Mouse (Mus musculus): Measurements from ENCODE around the gene Tspan15. TPM values are rescaled to one million over a fixed set of nuclear protein-coding genes. Genes with fewer than 3 reads are reported as not detected.

The Tspan15 gene
- polyA plus RNA-seq, 1 experiment from 2014 or later = 49.8 TPM

DNA sequence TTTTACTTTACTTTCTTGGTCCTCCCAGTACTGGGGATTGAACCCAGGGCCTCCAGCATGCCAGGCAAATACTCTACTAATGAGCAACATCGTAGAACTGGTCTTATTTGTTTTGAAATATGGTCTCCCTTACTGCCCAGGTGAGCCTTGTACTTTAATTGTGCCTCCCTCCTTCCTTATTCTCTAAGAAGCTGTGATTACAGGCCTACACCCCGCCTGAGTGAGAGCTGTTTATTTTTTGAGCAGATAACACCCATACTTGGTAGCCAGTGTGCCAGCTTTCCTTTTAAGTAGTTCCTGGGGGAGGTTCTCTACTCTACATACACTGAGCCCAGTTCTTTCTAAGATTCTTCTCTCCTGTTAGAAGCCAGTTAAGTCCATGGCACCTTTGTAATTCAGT, 33.2 kb upstream of the Tspan15 start:
- no peaks in the 10 kb centered on the region for H3K27me3 ChIP-seq (ENCODE audit: insufficient read depth, low read length)
- no peak overlapping the region for H3K4me3 ChIP-seq (replicated peaks; ENCODE audit: low read depth, low read length)
- no peaks in the 10 kb centered on the region for H3K4me1 ChIP-seq (replicated peaks; ENCODE audit: insufficient read depth, low read length)
- no peak overlapping the region for H3K4me2 ChIP-seq (ENCODE audit: low read length)
- no peak overlapping the region for H3K27ac ChIP-seq
- no peaks in the 10 kb centered on the region for H3K9me3 ChIP-seq (replicated peaks; ENCODE audit: low read length)
- no peak for ATAC-seq (replicated peaks; ENCODE audit: low FRiP score, low read depth)
- no peak overlapping the region for H3K9ac ChIP-seq (ENCODE audit: low read depth, low read length)
- WGBS = 69% methylated on average over 2 of the region's 2 CpGs
- no peaks in the 10 kb centered on the region for H3K36me3 ChIP-seq (ENCODE audit: insufficient read depth, low read length)
- no peak for DNase-seq (ENCODE audit: low spot score)
- TF ChIP-seq CTCF (IDR thresholded peaks at IDR 0.05; ENCODE audit: low read depth) = no peak

DNA sequence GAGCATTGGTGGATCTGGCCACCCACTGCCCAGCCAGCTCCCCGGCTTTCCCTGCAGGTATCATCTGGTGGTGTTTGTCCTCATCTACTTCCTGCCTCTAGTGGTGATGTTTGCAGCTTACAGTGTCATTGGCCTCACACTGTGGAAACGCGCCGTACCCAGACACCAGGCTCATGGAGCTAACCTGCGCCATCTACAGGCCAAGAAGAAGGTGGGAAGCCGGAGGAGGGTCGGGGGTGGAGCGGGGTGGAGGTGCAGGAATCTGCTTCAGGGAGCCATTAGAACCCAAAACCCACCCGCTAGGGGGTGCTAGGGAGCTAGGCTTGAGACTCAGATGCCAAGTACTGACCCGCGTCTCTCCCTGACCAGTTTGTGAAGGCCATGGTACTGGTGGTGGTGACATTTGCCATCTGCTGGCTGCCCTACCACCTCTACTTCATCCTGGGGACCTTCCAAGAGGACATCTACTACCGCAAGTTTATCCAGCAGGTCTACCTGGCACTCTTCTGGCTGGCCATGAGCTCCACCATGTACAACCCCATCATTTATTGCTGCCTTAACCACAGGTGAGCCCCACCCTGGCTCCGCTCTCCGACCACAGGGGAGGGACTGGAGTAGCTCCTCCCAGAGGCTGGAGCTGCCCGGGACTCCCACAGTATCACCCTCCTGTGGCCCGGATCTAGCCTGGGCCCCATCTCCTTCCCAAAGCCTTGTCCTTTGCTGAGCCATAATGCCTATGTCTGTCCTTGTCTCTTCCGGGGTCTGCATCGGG, 30.2 kb upstream of the Tspan15 start:
- Histone ChIP-seq H3K4me1 (replicated peaks; ENCODE audit: insufficient read depth, low read length) (no peaks in the 10 kb centered on the region), H3K4me3 (replicated peaks; ENCODE audit: low read depth, low read length) (no peak overlapping the region), H3K4me2 (ENCODE audit: low read length) (no peak overlapping the region), H3K9me3 (replicated peaks; ENCODE audit: low read length) (no peaks in the 10 kb centered on the region), H3K9ac (ENCODE audit: low read depth, low read length) (no peak overlapping the region), H3K36me3 (ENCODE audit: insufficient read depth, low read length) (no peaks in the 10 kb centered on the region), H3K27ac (no peak overlapping the region), H3K27me3 (ENCODE audit: insufficient read depth, low read length) (no peaks in the 10 kb centered on the region)
- 16% methylated on average over 18 of the region's 18 CpGs for WGBS
- DNase-seq (ENCODE audit: low spot score) (peak; percentile 93), ATAC-seq (replicated peaks; ENCODE audit: low FRiP score, low read depth) (peak; percentile 88)
- TF ChIP-seq CTCF (IDR thresholded peaks at IDR 0.05; ENCODE audit: low read depth) = peak; percentile 88

DNA sequence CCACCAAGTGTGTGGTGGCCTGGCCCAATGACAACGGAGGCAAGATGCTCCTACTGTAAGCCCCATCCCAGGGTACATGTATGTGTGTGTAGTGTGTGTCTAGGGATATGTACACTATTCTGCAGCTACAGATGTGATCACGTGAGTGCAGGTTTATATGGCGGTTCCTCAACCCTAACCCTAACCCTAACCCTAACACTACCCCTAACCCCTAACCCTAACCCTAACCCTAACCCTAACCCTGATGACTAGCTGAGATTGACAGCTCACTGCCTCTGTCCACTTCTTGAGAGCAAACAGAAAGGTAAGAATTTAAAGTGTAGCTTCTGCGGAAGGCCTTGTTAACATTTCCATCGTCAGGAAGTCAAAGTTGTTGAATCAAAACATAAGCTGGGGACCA, 27.2 kb upstream of the Tspan15 start:
- H3K4me1 ChIP-seq (replicated peaks; ENCODE audit: insufficient read depth, low read length) = no peaks in the 10 kb centered on the region
- no peaks in the 10 kb centered on the region for H3K27me3 ChIP-seq (ENCODE audit: insufficient read depth, low read length)
- WGBS = 91% methylated on average over 5 of the region's 5 CpGs
- H3K4me3 ChIP-seq (replicated peaks; ENCODE audit: low read depth, low read length) = no peak overlapping the region
- DNase-seq (ENCODE audit: low spot score) (no peak), ATAC-seq (replicated peaks; ENCODE audit: low FRiP score, low read depth) (no peak)
- no peaks in the 10 kb centered on the region for H3K36me3 ChIP-seq (ENCODE audit: insufficient read depth, low read length)
- no peak overlapping the region for H3K9ac ChIP-seq (ENCODE audit: low read depth, low read length)
- no peak overlapping the region for H3K4me2 ChIP-seq (ENCODE audit: low read length)
- H3K9me3 ChIP-seq (replicated peaks; ENCODE audit: low read length) = no peaks in the 10 kb centered on the region
- no peak for TF ChIP-seq CTCF (IDR thresholded peaks at IDR 0.05; ENCODE audit: low read depth)
- H3K27ac ChIP-seq = no peak overlapping the region

DNA sequence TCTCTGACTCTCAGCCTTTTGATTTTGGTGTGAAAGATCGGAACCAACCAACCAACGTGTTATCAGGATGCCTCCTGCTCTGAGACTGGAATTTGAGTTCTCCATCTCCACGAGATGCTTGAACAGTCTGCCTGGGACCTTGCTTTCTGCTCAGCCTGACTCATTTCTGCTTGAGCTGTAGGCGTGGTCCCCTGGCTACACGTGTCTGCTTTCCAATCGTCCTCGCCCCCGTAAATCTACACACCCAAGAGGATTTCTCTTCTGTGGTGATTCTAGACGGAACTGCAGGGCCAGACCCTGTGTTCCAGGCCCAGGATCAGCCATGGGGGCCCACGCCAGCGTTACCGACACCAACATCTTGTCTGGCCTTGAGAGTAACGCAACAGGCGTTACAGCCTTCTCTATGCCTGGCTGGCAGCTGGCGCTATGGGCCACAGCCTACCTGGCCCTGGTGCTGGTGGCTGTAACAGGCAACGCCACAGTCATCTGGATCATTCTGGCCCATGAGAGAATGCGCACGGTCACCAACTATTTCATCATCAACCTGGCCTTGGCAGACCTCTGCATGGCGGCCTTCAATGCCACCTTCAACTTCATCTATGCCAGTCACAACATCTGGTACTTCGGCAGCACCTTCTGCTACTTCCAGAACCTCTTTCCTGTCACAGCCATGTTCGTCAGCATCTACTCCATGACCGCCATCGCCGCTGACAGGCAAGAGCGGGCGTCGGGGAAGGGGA, 21.6 kb upstream of the Tspan15 start:
- Histone ChIP-seq H3K27ac (no peak overlapping the region), H3K9me3 (replicated peaks; ENCODE audit: low read length) (no peaks in the 10 kb centered on the region), H3K9ac (ENCODE audit: low read depth, low read length) (no peak overlapping the region), H3K4me3 (replicated peaks; ENCODE audit: low read depth, low read length) (no peak overlapping the region), H3K27me3 (ENCODE audit: insufficient read depth, low read length) (no peaks in the 10 kb centered on the region), H3K4me1 (replicated peaks; ENCODE audit: insufficient read depth, low read length) (no peaks in the 10 kb centered on the region), H3K4me2 (ENCODE audit: low read length) (no peak overlapping the region), H3K36me3 (ENCODE audit: insufficient read depth, low read length) (no peaks in the 10 kb centered on the region)
- WGBS = 82% methylated on average over 27 of the region's 27 CpGs
- ATAC-seq (replicated peaks; ENCODE audit: low FRiP score, low read depth) = no peak
- no peak for TF ChIP-seq CTCF (IDR thresholded peaks at IDR 0.05; ENCODE audit: low read depth)
- no peak for DNase-seq (ENCODE audit: low spot score)

DNA sequence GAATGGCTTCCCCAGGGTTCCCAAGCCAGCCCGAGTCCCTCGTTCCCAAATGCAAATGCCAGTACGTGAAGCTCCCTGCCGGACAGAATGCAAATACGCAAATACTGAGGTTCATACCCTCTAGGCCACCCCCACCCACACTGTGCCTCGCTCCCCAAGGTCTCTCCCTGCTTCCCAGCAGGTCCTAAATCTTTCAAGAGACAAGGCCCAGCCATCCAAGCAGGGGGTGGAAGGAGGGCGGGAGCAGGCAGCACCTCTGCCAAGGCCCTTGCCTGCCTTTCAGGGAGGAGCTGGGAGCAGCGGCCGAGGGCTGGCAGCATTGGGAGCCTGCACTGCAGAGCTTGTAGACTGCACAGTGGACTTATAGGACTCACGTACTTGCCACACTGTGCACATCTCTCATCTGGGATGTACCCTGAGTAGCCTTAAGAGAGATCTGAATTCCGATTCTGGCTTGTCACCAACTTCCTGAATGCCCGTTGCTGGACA, 21.0 kb upstream of the Tspan15 start, which contains the start of gene Tacr2:
Tacr2 (plus strand) TSS at position 439 of the 489 bp plus-strand sequence.
- Histone ChIP-seq H3K4me3 (replicated peaks; ENCODE audit: low read depth, low read length) (no peak within 1 kb of the TSS), H3K36me3 (ENCODE audit: insufficient read depth, low read length) (no peaks in the 10 kb centered on the region), H3K9me3 (replicated peaks; ENCODE audit: low read length) (no peaks in the 10 kb centered on the region), H3K4me1 (replicated peaks; ENCODE audit: insufficient read depth, low read length) (no peaks in the 10 kb centered on the region), H3K27ac (no peak within 1 kb of the TSS), H3K4me2 (ENCODE audit: low read length) (no peak within 1 kb of the TSS), H3K27me3 (ENCODE audit: insufficient read depth, low read length) (no peaks in the 10 kb centered on the region), H3K9ac (ENCODE audit: low read depth, low read length) (no peak within 1 kb of the TSS)
- no peak for DNase-seq (ENCODE audit: low spot score)
- no peak for ATAC-seq (replicated peaks; ENCODE audit: low FRiP score, low read depth)
- WGBS = 53% methylated on average over 12 of the region's 12 CpGs
- TF ChIP-seq CTCF (IDR thresholded peaks at IDR 0.05; ENCODE audit: low read depth) = no peak

DNA sequence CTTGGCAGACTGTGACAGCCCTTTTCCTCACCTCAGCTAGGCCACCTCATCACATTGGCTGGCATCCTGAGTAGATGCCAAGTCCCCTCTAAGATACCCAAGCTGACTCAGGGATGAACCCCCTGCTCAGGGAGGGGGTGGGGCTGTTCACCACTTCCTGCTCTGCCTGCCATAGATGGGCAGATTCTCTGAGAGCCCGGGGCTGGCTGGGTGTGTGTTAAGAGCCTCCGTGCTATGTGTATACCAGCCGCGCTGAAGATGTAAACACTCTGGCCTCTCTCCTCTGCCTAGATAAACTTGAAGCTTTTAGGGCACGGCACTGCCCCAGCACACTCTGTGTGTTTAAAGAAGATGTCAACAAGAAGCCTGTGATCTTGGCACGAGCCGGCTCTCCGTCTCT, 16.8 kb upstream of the Tspan15 start:
- DNase-seq (ENCODE audit: low spot score) (no peak), ATAC-seq (replicated peaks; ENCODE audit: low FRiP score, low read depth) (no peak)
- Histone ChIP-seq H3K4me1 (replicated peaks; ENCODE audit: insufficient read depth, low read length) (no peaks in the 10 kb centered on the region), H3K36me3 (ENCODE audit: insufficient read depth, low read length) (no peaks in the 10 kb centered on the region), H3K27me3 (ENCODE audit: insufficient read depth, low read length) (no peaks in the 10 kb centered on the region), H3K9me3 (replicated peaks; ENCODE audit: low read length) (no peaks in the 10 kb centered on the region), H3K9ac (ENCODE audit: low read depth, low read length) (no peak overlapping the region), H3K4me2 (ENCODE audit: low read length) (no peak overlapping the region), H3K27ac (no peak overlapping the region), H3K4me3 (replicated peaks; ENCODE audit: low read depth, low read length) (no peak overlapping the region)
- TF ChIP-seq CTCF (IDR thresholded peaks at IDR 0.05; ENCODE audit: low read depth) = no peak
- 13% methylated on average over 8 of the region's 8 CpGs for WGBS

All from kidney, postnatal 0 days (tissue).